Mouse (Mus musculus): ENCODE measurements at regions not wholly inside any gene's neighbourhood (a gene's known extent, or its start where the extent isn't known, plus 50 kb on each side); places are given as distances from the start of the nearest gene placed in this dataset.

DNA sequence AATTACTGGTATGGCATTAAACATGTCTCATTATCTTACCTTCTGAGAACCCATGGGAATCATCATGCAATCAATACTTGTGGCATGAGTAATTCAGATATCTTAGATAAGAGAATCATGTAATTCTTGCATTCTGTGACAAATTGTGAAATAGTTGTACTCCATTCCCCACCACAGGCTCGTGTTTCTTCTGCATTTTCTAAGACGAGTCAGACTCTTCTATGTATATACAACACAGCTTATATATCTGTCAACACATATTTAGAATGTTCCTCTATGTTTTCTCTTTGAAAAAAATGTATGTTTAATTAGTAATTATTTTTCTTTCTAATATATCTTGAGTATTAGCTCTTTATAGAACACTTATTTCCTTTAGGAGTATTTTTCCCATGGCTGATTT lies 527.7 kb downstream of the Otol1 start:
- 82% methylated on average over 2 of the region's 2 CpGs for WGBS
- Histone ChIP-seq H3K9ac (replicated peaks; ENCODE audit: low read length, poor library complexity, severe bottlenecking) (no peak overlapping the region), H3K9me3 (ENCODE audit: low read length) (no peaks in the 10 kb centered on the region), H3K36me3 (ENCODE audit: insufficient read depth, low read length) (no peaks in the 10 kb centered on the region), H3K27ac (ENCODE audit: low read depth, low read length) (no peak overlapping the region), H3K27me3 (ENCODE audit: insufficient read depth, low read length) (no peaks in the 10 kb centered on the region), H3K4me1 (ENCODE audit: insufficient read depth, low read length) (no peaks in the 10 kb centered on the region), H3K4me2 (ENCODE audit: low read depth, low read length, poor library complexity, severe bottlenecking) (no peak overlapping the region), H3K4me3 (ENCODE audit: low read depth, low read length) (no peak overlapping the region)
- no peak for ATAC-seq (ENCODE audit: low FRiP score)
- TF ChIP-seq CTCF (IDR thresholded peaks at IDR 0.05), result no peak
- no peak for DNase-seq (ENCODE audit: low spot score)

- H3K4me1 ChIP-seq (ENCODE audit: insufficient read depth, low read length), result no peaks in the 10 kb centered on the region
- no peaks in the 10 kb centered on the region for H3K36me3 ChIP-seq (ENCODE audit: insufficient read depth, low read length)
- ATAC-seq (ENCODE audit: low FRiP score), result no peak
- 82% methylated on average over 1 of the region's 1 CpGs for WGBS
- H3K4me2 ChIP-seq (ENCODE audit: low read depth, low read length, poor library complexity, severe bottlenecking), result no peak overlapping the region
- no peak for DNase-seq (ENCODE audit: low spot score)
- H3K9ac ChIP-seq (replicated peaks; ENCODE audit: low read length, poor library complexity, severe bottlenecking), result no peak overlapping the region
- H3K9me3 ChIP-seq (ENCODE audit: low read length), result no peaks in the 10 kb centered on the region
- no peak for TF ChIP-seq CTCF (IDR thresholded peaks at IDR 0.05)
- H3K27me3 ChIP-seq (ENCODE audit: insufficient read depth, low read length), result no peaks in the 10 kb centered on the region
- H3K4me3 ChIP-seq (ENCODE audit: low read depth, low read length), result no peak overlapping the region
- no peak overlapping the region for H3K27ac ChIP-seq (ENCODE audit: low read depth, low read length)
Measured at GRCm38 (mm10) chr3:70543911-70544310, 536.5 kb downstream of the Otol1 start.

DNA sequence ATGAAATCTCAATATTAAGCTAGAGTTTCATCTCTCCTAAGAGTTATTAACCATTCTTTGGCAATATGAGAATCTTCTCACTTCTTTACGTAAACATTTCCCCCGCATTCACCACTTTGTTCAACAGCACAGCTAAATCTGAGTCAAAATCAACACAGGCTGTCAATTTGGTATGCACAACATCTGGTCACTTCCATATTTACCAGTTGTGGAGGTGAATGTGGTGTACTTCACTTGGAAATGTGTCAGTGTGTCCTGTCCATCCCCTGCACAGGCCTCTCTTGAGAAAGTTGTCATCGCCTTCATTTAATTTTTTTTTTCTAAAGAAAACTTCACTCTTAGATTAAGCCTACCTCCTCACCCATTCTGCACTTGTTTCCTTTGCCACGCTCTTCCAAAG lies 550.4 kb downstream of the Otol1 start:
- no peak for TF ChIP-seq CTCF (IDR thresholded peaks at IDR 0.05)
- H3K27me3 ChIP-seq (ENCODE audit: insufficient read depth, low read length), result no peaks in the 10 kb centered on the region
- no peak overlapping the region for H3K4me3 ChIP-seq (ENCODE audit: low read depth, low read length)
- WGBS, result 92% methylated on average over 4 of the region's 4 CpGs
- no peak overlapping the region for H3K4me2 ChIP-seq (ENCODE audit: low read depth, low read length, poor library complexity, severe bottlenecking)
- ATAC-seq (ENCODE audit: low FRiP score) (no peak), DNase-seq (ENCODE audit: low spot score) (no peak)
- no peak overlapping the region for H3K27ac ChIP-seq (ENCODE audit: low read depth, low read length)
- H3K4me1 ChIP-seq (ENCODE audit: insufficient read depth, low read length), result no peaks in the 10 kb centered on the region
- no peaks in the 10 kb centered on the region for H3K36me3 ChIP-seq (ENCODE audit: insufficient read depth, low read length)
- no peaks in the 10 kb centered on the region for H3K9me3 ChIP-seq (ENCODE audit: low read length)
- H3K9ac ChIP-seq (replicated peaks; ENCODE audit: low read length, poor library complexity, severe bottlenecking), result no peak overlapping the region

- DNase-seq (ENCODE audit: low spot score) (no peak), ATAC-seq (ENCODE audit: low FRiP score) (no peak)
Measured at GRCm38 (mm10) chr3:70566140-70566857, 558.9 kb downstream of the Otol1 start.

DNA sequence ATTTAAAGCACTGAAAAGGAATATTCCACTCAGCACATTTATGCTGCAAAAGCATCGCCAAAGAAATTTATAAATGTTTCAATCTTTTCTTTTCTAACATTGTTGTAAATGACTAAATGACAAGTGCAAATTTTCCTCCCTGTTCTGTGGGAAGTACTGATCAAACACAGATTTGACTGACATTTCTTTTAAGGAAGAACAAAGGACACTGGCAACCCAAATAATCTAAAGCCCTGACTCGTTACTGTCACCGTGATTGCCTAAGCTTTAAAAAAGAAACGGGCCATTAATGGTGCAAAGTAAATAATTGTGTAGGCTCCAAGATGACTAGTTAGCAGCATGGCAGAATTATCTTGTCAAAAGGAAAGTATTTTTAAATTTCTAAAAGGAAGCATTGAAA lies 587.4 kb downstream of the Otol1 start:
- TF ChIP-seq CTCF (IDR thresholded peaks at IDR 0.05), result no peak
- Histone ChIP-seq H3K9me3 (ENCODE audit: low read length) (no peaks in the 10 kb centered on the region), H3K4me3 (ENCODE audit: low read depth, low read length) (no peak overlapping the region), H3K36me3 (ENCODE audit: insufficient read depth, low read length) (no peaks in the 10 kb centered on the region), H3K4me1 (ENCODE audit: insufficient read depth, low read length) (no peaks in the 10 kb centered on the region), H3K9ac (replicated peaks; ENCODE audit: low read length, poor library complexity, severe bottlenecking) (no peak overlapping the region), H3K27me3 (ENCODE audit: insufficient read depth, low read length) (no peaks in the 10 kb centered on the region), H3K4me2 (ENCODE audit: low read depth, low read length, poor library complexity, severe bottlenecking) (no peak overlapping the region), H3K27ac (ENCODE audit: low read depth, low read length) (no peak overlapping the region)
- ATAC-seq (ENCODE audit: low FRiP score) (no peak), DNase-seq (ENCODE audit: low spot score) (no peak)
- WGBS, result 35% methylated on average over 4 of the region's 4 CpGs

More at GRCm38 (mm10) chr3:70566140-70566857, 558.9 kb downstream of the Otol1 start:
- Histone ChIP-seq H3K27ac (ENCODE audit: low read depth, low read length) (no peak overlapping the region), H3K4me2 (ENCODE audit: low read depth, low read length, poor library complexity, severe bottlenecking) (no peak overlapping the region), H3K27me3 (ENCODE audit: insufficient read depth, low read length) (no peaks in the 10 kb centered on the region), H3K4me3 (ENCODE audit: low read depth, low read length) (no peak overlapping the region), H3K9ac (replicated peaks; ENCODE audit: low read length, poor library complexity, severe bottlenecking) (no peak overlapping the region), H3K9me3 (ENCODE audit: low read length) (no peaks in the 10 kb centered on the region), H3K4me1 (ENCODE audit: insufficient read depth, low read length) (no peaks in the 10 kb centered on the region), H3K36me3 (ENCODE audit: insufficient read depth, low read length) (no peaks in the 10 kb centered on the region)
- WGBS, result 92% methylated on average over 3 of the region's 3 CpGs
- no peak for TF ChIP-seq CTCF (IDR thresholded peaks at IDR 0.05)

Data from midbrain, postnatal 0 days (tissue).